Mouse (Mus musculus) hindbrain, embryonic 11.5 days (tissue): ENCODE measurements around the gene Ypel5. TPM values are rescaled to one million over a fixed set of nuclear protein-coding genes. Genes with fewer than 3 reads are reported as not detected.
A peak's percentile ranks its signal among the peaks of the same experiment; 100 is the strongest.

Source experiments
- ATAC-seq: fragments of 200-750 bp; cut with Nextera tagmentation; 2 replicates; pipeline ENCODE4 v1.8.0; 2017; ENCODE audit warnings: mild to moderate bottlenecking, moderate TSS enrichment, moderate library complexity; ENCODE audit not compliant: low FRiP score
- DNase-seq: peaks from one replicate; pipeline ENCODE4 v3.0.0-alpha.2; 2015; ENCODE audit warnings: low spot score
- H3K27ac ChIP-seq: fragments of 300-500 bp; sonication (generic); 2 replicates; pipeline ENCODE4 v1.5.1; 2014; ENCODE audit warnings: mild to moderate bottlenecking, low read depth, low read length
- H3K27me3 ChIP-seq: fragments of 300-500 bp; sonication (generic); 2 replicates; pipeline ENCODE4 v1.6.1; 2014; ENCODE audit warnings: mild to moderate bottlenecking, low read length, moderate library complexity, mixed read lengths; ENCODE audit not compliant: control insufficient read depth, insufficient read depth
- H3K36me3 ChIP-seq: fragments of 300-500 bp; sonication (generic); 2 replicates; pipeline ENCODE4 v1.6.1; 2014; ENCODE audit warnings: mild to moderate bottlenecking, low read length, moderate library complexity, mixed read lengths; ENCODE audit not compliant: control insufficient read depth, insufficient read depth
- H3K4me1 ChIP-seq: fragments of 300-500 bp; sonication (generic); replicated peaks from 2 replicates; pipeline ENCODE4 v1.6.1; 2014; ENCODE audit warnings: low read length, mixed read lengths; ENCODE audit not compliant: control insufficient read depth, insufficient read depth
- H3K4me2 ChIP-seq: fragments of 300-500 bp; sonication (generic); replicated peaks from 2 replicates; pipeline ENCODE4 v1.6.1; 2014; ENCODE audit warnings: mild to moderate bottlenecking, low read depth, low read length
- H3K4me3 ChIP-seq: fragments of 300-500 bp; sonication (generic); 2 replicates; pipeline ENCODE4 v1.5.1; 2014; ENCODE audit warnings: low read depth, low read length
- H3K9ac ChIP-seq: fragments of 300-500 bp; sonication (generic); 2 replicates; pipeline ENCODE4 v1.6.1; 2014; ENCODE audit warnings: low read depth, low read length
- H3K9me3 ChIP-seq: fragments of 300-500 bp; sonication (generic); 2 replicates; pipeline ENCODE4 v1.6.1; 2016; ENCODE audit warnings: low read length; ENCODE audit not compliant: control insufficient read depth
- WGBS: fragments of 180-500 bp; shearing (Covaris S2); extraction: QIAGEN DNeasy Blood & Tissue Kit; methylation state at CpG from one replicate; pipeline ENCODE4 v1.1.7; 2014; 5-methylcytosine and 5-hydroxymethylcytosine counted together
- polyA plus RNA-seq: library from polyadenylated mRNA; unstranded; fragments of >200 nt; fragmentation: Nextera tagmentation; extraction: Ambion mirVana; gene quantifications from 2 replicates; pipeline ENCODE4 v1.2.1, GENCODE M21; 2014

Ypel5 gene
- polyA plus RNA-seq, 1 experiment from 2014 or later, result 80.4 TPM

GRCm38 (mm10) chr17:72813419-72814315, 22.6 kb upstream of the Ypel5 start:
- no peak overlapping the region for H3K27ac ChIP-seq
- no peaks in the 10 kb centered on the region for H3K36me3 ChIP-seq
- H3K9ac ChIP-seq, result no peak overlapping the region
- H3K9me3 ChIP-seq, result no peaks in the 10 kb centered on the region
- H3K27me3 ChIP-seq, result no peaks in the 10 kb centered on the region
- H3K4me3 ChIP-seq, result no peak overlapping the region
- no peak overlapping the region for H3K4me2 ChIP-seq
- WGBS, result 17% methylated on average over 12 of the region's 12 CpGs
- H3K4me1 ChIP-seq, result no peaks in the 10 kb centered on the region
- DNase-seq, result peak; percentile 74
- peak; percentile 38 for ATAC-seq

GRCm38 (mm10) chr17:72817574-72817973, 18.7 kb upstream of the Ypel5 start:
- H3K4me2 ChIP-seq, result no peak overlapping the region
- ATAC-seq, result no peak

GRCm38 (mm10) chr17:72819714-72820113, 16.5 kb upstream of the Ypel5 start:
- Histone ChIP-seq H3K4me1 (no peaks in the 10 kb centered on the region), H3K4me3 (no peak overlapping the region), H3K9me3 (no peaks in the 10 kb centered on the region), H3K36me3 (no peaks in the 10 kb centered on the region), H3K9ac (no peak overlapping the region), H3K27ac (no peak overlapping the region), H3K4me2 (no peak overlapping the region), H3K27me3 (no peaks in the 10 kb centered on the region)
- 90% methylated on average over 2 of the region's 2 CpGs for WGBS
- ATAC-seq (no peak), DNase-seq (no peak)

More at GRCm38 (mm10) chr17:72817574-72817973, 18.7 kb upstream of the Ypel5 start:
- Histone ChIP-seq H3K36me3 (no peaks in the 10 kb centered on the region), H3K4me1 (no peaks in the 10 kb centered on the region), H3K4me3 (no peak overlapping the region), H3K27me3 (no peaks in the 10 kb centered on the region), H3K9me3 (no peaks in the 10 kb centered on the region), H3K9ac (no peak overlapping the region), H3K27ac (no peak overlapping the region)
- DNase-seq, result no peak
- WGBS, result 87% methylated on average over 5 of the region's 5 CpGs

- Histone ChIP-seq H3K36me3 (no peaks in the 10 kb centered on the region), H3K4me3 (no peak overlapping the region), H3K4me2 (no peak overlapping the region), H3K27me3 (no peaks in the 10 kb centered on the region), H3K9ac (no peak overlapping the region), H3K4me1 (no peaks in the 10 kb centered on the region), H3K27ac (no peak overlapping the region), H3K9me3 (no peaks in the 10 kb centered on the region)
- ATAC-seq, result no peak
- DNase-seq, result no peak
- 67% methylated on average over 4 of the region's 4 CpGs for WGBS
These were observed 15.8 kb upstream of the Ypel5 start for GRCm38 (mm10) chr17:72820425-72820824.

GRCm38 (mm10) chr17:72821923-72822322, 14.3 kb upstream of the Ypel5 start:
- 73% methylated on average over 1 of the region's 1 CpGs for WGBS
- DNase-seq, result no peak
- no peak for ATAC-seq

GRCm38 (mm10) chr17:72826916-72827534, 9.2 kb upstream of the Ypel5 start:
- Histone ChIP-seq H3K9me3 (no peaks in the 10 kb centered on the region), H3K27ac (no peak overlapping the region), H3K4me2 (no peak overlapping the region), H3K4me3 (no peak overlapping the region), H3K36me3 (no peaks in the 10 kb centered on the region), H3K4me1 (no peaks in the 10 kb centered on the region), H3K9ac (no peak overlapping the region), H3K27me3 (no peaks in the 10 kb centered on the region)
- DNase-seq (no peak), ATAC-seq (no peak)
- 88% methylated on average over 3 of the region's 3 CpGs for WGBS

More at GRCm38 (mm10) chr17:72821923-72822322, 14.3 kb upstream of the Ypel5 start:
- Histone ChIP-seq H3K4me1 (no peaks in the 10 kb centered on the region), H3K9me3 (no peaks in the 10 kb centered on the region), H3K36me3 (no peaks in the 10 kb centered on the region), H3K4me2 (no peak overlapping the region), H3K27me3 (no peaks in the 10 kb centered on the region), H3K27ac (no peak overlapping the region), H3K9ac (no peak overlapping the region), H3K4me3 (no peak overlapping the region)

GRCm38 (mm10) chr17:72828027-72828678, 8.1 kb upstream of the Ypel5 start:
- Histone ChIP-seq H3K9ac (no peak overlapping the region), H3K4me2 (no peak overlapping the region), H3K4me1 (no peaks in the 10 kb centered on the region), H3K9me3 (no peaks in the 10 kb centered on the region), H3K4me3 (no peak overlapping the region), H3K27me3 (no peaks in the 10 kb centered on the region), H3K27ac (no peak overlapping the region), H3K36me3 (no peaks in the 10 kb centered on the region)
- no peak for ATAC-seq
- WGBS, result 80% methylated on average over 3 of the region's 3 CpGs
- DNase-seq, result no peak

- no peak for ATAC-seq
- H3K27me3 ChIP-seq, result no peaks in the 10 kb centered on the region
- no peaks in the 10 kb centered on the region for H3K9me3 ChIP-seq
- no peak overlapping the region for H3K9ac ChIP-seq
- no peak overlapping the region for H3K4me2 ChIP-seq
- no peak overlapping the region for H3K4me3 ChIP-seq
- H3K4me1 ChIP-seq, result no peaks in the 10 kb centered on the region
- no peak overlapping the region for H3K27ac ChIP-seq
- no peaks in the 10 kb centered on the region for H3K36me3 ChIP-seq
- WGBS, result 87% methylated on average over 8 of the region's 8 CpGs
- no peak for DNase-seq
These were observed 7.6 kb upstream of the Ypel5 start for GRCm38 (mm10) chr17:72828687-72829086.
